Mouse (Mus musculus): ENCODE measurements around the gene Trpc4ap.

DNA sequence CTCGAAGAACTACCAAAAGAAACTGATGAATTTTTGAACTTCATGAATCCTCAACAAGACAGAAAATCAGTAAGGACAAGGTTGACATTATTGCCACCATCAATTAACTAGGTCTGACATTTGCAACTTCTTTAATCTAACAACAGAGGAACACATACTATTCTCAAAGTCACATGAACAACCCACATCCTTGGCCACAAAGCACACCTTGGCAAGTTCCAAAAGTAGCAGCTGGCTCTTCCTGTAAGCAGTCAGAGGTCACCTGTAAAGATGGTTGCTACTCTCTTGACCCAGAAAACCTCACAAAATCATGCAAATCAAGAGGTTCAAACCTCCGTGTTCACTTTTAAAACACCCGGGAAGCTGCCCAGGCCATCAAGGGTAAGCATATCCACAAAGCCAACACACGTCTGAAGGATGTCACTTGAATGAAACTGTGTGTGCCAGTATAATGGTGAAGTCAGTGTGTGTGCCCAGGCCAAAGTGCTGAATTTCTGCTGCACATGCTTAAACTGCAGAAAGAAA is 12.5 kb downstream of the Trpc4ap start:
- no peak for TF ChIP-seq CTCF (IDR thresholded peaks at IDR 0.05; ENCODE audit: borderline replicate concordance, insufficient read depth, low read depth, low read length)
- no peak for TF ChIP-seq POLR2A (IDR thresholded peaks at IDR 0.05; ENCODE audit: borderline replicate concordance, insufficient read depth, low read length)
